Mouse (Mus musculus): ENCODE data around the gene Fbxl17. TPM values are rescaled to one million over a fixed set of nuclear protein-coding genes. Genes with fewer than 3 reads are reported as not detected.
A peak's percentile ranks its signal among the peaks of the same experiment; 100 is the strongest.

Gene Fbxl17
- polyA plus RNA-seq, 1 experiment from 2014 or later: 6.8 TPM

- DNase-seq (ENCODE audit: low spot score): no peak
- H3K9me3 ChIP-seq (ENCODE audit: control insufficient read depth, low read length): no peaks in the 10 kb centered on the region
- H3K4me3 ChIP-seq (ENCODE audit: low read depth, low read length): no peak overlapping the region
- no peaks in the 10 kb centered on the region for H3K36me3 ChIP-seq (ENCODE audit: control insufficient read depth, insufficient read depth, low read length)
- H3K27ac ChIP-seq (replicated peaks; ENCODE audit: low read depth, low read length): no peak overlapping the region
- no peaks in the 10 kb centered on the region for H3K27me3 ChIP-seq (ENCODE audit: control insufficient read depth, insufficient read depth, low read length)
- ATAC-seq (ENCODE audit: insufficient number of reproducible peaks, low FRiP score, low TSS enrichment, low read depth): no peak
- H3K4me1 ChIP-seq (ENCODE audit: control insufficient read depth, insufficient read depth, low read length): no peaks in the 10 kb centered on the region
- H3K4me2 ChIP-seq (ENCODE audit: low read depth, severe bottlenecking): no peak overlapping the region
- WGBS: 83% methylated on average over 7 of the region's 7 CpGs
- no peak overlapping the region for H3K9ac ChIP-seq (ENCODE audit: low read length)
These were observed 306.6 kb downstream of the Fbxl17 start for GRCm38 (mm10) chr17:63193196-63193595.

GRCm38 (mm10) chr17:63191345-63191744, 308.5 kb downstream of the Fbxl17 start:
- H3K4me1 ChIP-seq (ENCODE audit: control insufficient read depth, insufficient read depth, low read length): no peaks in the 10 kb centered on the region
- no peak overlapping the region for H3K4me2 ChIP-seq (ENCODE audit: low read depth, severe bottlenecking)
- H3K27me3 ChIP-seq (ENCODE audit: control insufficient read depth, insufficient read depth, low read length): no peaks in the 10 kb centered on the region
- DNase-seq (ENCODE audit: low spot score): no peak
- no peak overlapping the region for H3K9ac ChIP-seq (ENCODE audit: low read length)
- no peaks in the 10 kb centered on the region for H3K36me3 ChIP-seq (ENCODE audit: control insufficient read depth, insufficient read depth, low read length)
- H3K4me3 ChIP-seq (ENCODE audit: low read depth, low read length): no peak overlapping the region
- ATAC-seq (ENCODE audit: insufficient number of reproducible peaks, low FRiP score, low TSS enrichment, low read depth): no peak
- WGBS: 87% methylated on average over 8 of the region's 8 CpGs
- H3K9me3 ChIP-seq (ENCODE audit: control insufficient read depth, low read length): no peaks in the 10 kb centered on the region
- no peak overlapping the region for H3K27ac ChIP-seq (replicated peaks; ENCODE audit: low read depth, low read length)

- Histone ChIP-seq H3K4me2 (ENCODE audit: low read depth, severe bottlenecking) (no peak overlapping the region), H3K9me3 (ENCODE audit: control insufficient read depth, low read length) (no peaks in the 10 kb centered on the region), H3K36me3 (ENCODE audit: control insufficient read depth, insufficient read depth, low read length) (no peaks in the 10 kb centered on the region), H3K4me1 (ENCODE audit: control insufficient read depth, insufficient read depth, low read length) (no peaks in the 10 kb centered on the region), H3K27me3 (ENCODE audit: control insufficient read depth, insufficient read depth, low read length) (no peaks in the 10 kb centered on the region), H3K27ac (replicated peaks; ENCODE audit: low read depth, low read length) (no peak overlapping the region), H3K9ac (ENCODE audit: low read length) (no peak overlapping the region), H3K4me3 (ENCODE audit: low read depth, low read length) (no peak overlapping the region)
- ATAC-seq (ENCODE audit: insufficient number of reproducible peaks, low FRiP score, low TSS enrichment, low read depth): no peak
- DNase-seq (ENCODE audit: low spot score): no peak
- WGBS: 82% methylated on average over 8 of the region's 8 CpGs
These were observed 310.5 kb downstream of the Fbxl17 start for GRCm38 (mm10) chr17:63189274-63189673.

- 86% methylated on average over 9 of the region's 9 CpGs for WGBS
- Histone ChIP-seq H3K9me3 (ENCODE audit: control insufficient read depth, low read length) (no peaks in the 10 kb centered on the region), H3K27ac (replicated peaks; ENCODE audit: low read depth, low read length) (no peak overlapping the region), H3K36me3 (ENCODE audit: control insufficient read depth, insufficient read depth, low read length) (no peaks in the 10 kb centered on the region), H3K4me1 (ENCODE audit: control insufficient read depth, insufficient read depth, low read length) (no peaks in the 10 kb centered on the region), H3K9ac (ENCODE audit: low read length) (no peak overlapping the region), H3K27me3 (ENCODE audit: control insufficient read depth, insufficient read depth, low read length) (no peaks in the 10 kb centered on the region), H3K4me3 (ENCODE audit: low read depth, low read length) (no peak overlapping the region), H3K4me2 (ENCODE audit: low read depth, severe bottlenecking) (no peak overlapping the region)
- DNase-seq (ENCODE audit: low spot score) (peak; percentile 18), ATAC-seq (ENCODE audit: insufficient number of reproducible peaks, low FRiP score, low TSS enrichment, low read depth) (no peak)
These were observed 314.3 kb downstream of the Fbxl17 start for GRCm38 (mm10) chr17:63185531-63185930.

GRCm38 (mm10) chr17:63184844-63185504, 314.8 kb downstream of the Fbxl17 start:
- no peak for ATAC-seq (ENCODE audit: insufficient number of reproducible peaks, low FRiP score, low TSS enrichment, low read depth)
- H3K4me2 ChIP-seq (ENCODE audit: low read depth, severe bottlenecking): no peak overlapping the region
- 62% methylated on average over 10 of the region's 10 CpGs for WGBS

GRCm38 (mm10) chr17:63183431-63183830, 316.4 kb downstream of the Fbxl17 start:
- Histone ChIP-seq H3K36me3 (ENCODE audit: control insufficient read depth, insufficient read depth, low read length) (no peaks in the 10 kb centered on the region), H3K9me3 (ENCODE audit: control insufficient read depth, low read length) (no peaks in the 10 kb centered on the region), H3K27ac (replicated peaks; ENCODE audit: low read depth, low read length) (no peak overlapping the region), H3K4me3 (ENCODE audit: low read depth, low read length) (no peak overlapping the region), H3K27me3 (ENCODE audit: control insufficient read depth, insufficient read depth, low read length) (no peaks in the 10 kb centered on the region), H3K4me2 (ENCODE audit: low read depth, severe bottlenecking) (no peak overlapping the region), H3K4me1 (ENCODE audit: control insufficient read depth, insufficient read depth, low read length) (no peaks in the 10 kb centered on the region), H3K9ac (ENCODE audit: low read length) (no peak overlapping the region)
- WGBS: 76% methylated on average over 3 of the region's 3 CpGs
- ATAC-seq (ENCODE audit: insufficient number of reproducible peaks, low FRiP score, low TSS enrichment, low read depth) (no peak), DNase-seq (ENCODE audit: low spot score) (peak; percentile 11)

More at GRCm38 (mm10) chr17:63184844-63185504, 314.8 kb downstream of the Fbxl17 start:
- Histone ChIP-seq H3K9ac (ENCODE audit: low read length) (no peak overlapping the region), H3K4me1 (ENCODE audit: control insufficient read depth, insufficient read depth, low read length) (no peaks in the 10 kb centered on the region), H3K36me3 (ENCODE audit: control insufficient read depth, insufficient read depth, low read length) (no peaks in the 10 kb centered on the region), H3K27me3 (ENCODE audit: control insufficient read depth, insufficient read depth, low read length) (no peaks in the 10 kb centered on the region), H3K27ac (replicated peaks; ENCODE audit: low read depth, low read length) (no peak overlapping the region), H3K4me3 (ENCODE audit: low read depth, low read length) (no peak overlapping the region), H3K9me3 (ENCODE audit: control insufficient read depth, low read length) (no peaks in the 10 kb centered on the region)
- DNase-seq (ENCODE audit: low spot score): peak; percentile 12

- H3K4me2 ChIP-seq (ENCODE audit: low read depth, severe bottlenecking): no peak overlapping the region
- 88% methylated on average over 5 of the region's 5 CpGs for WGBS
- no peak overlapping the region for H3K27ac ChIP-seq (replicated peaks; ENCODE audit: low read depth, low read length)
- ATAC-seq (ENCODE audit: insufficient number of reproducible peaks, low FRiP score, low TSS enrichment, low read depth) (no peak), DNase-seq (ENCODE audit: low spot score) (peak; percentile 5)
- H3K27me3 ChIP-seq (ENCODE audit: control insufficient read depth, insufficient read depth, low read length): no peaks in the 10 kb centered on the region
- H3K9me3 ChIP-seq (ENCODE audit: control insufficient read depth, low read length): no peaks in the 10 kb centered on the region
- no peaks in the 10 kb centered on the region for H3K36me3 ChIP-seq (ENCODE audit: control insufficient read depth, insufficient read depth, low read length)
- no peaks in the 10 kb centered on the region for H3K4me1 ChIP-seq (ENCODE audit: control insufficient read depth, insufficient read depth, low read length)
- H3K9ac ChIP-seq (ENCODE audit: low read length): no peak overlapping the region
- H3K4me3 ChIP-seq (ENCODE audit: low read depth, low read length): no peak overlapping the region
These were observed 318.2 kb downstream of the Fbxl17 start for GRCm38 (mm10) chr17:63181661-63182060.

GRCm38 (mm10) chr17:63180042-63180441, 319.8 kb downstream of the Fbxl17 start:
- ATAC-seq (ENCODE audit: insufficient number of reproducible peaks, low FRiP score, low TSS enrichment, low read depth): no peak
- Histone ChIP-seq H3K27me3 (ENCODE audit: control insufficient read depth, insufficient read depth, low read length) (no peaks in the 10 kb centered on the region), H3K27ac (replicated peaks; ENCODE audit: low read depth, low read length) (no peak overlapping the region), H3K9ac (ENCODE audit: low read length) (no peak overlapping the region), H3K4me3 (ENCODE audit: low read depth, low read length) (no peak overlapping the region), H3K36me3 (ENCODE audit: control insufficient read depth, insufficient read depth, low read length) (no peaks in the 10 kb centered on the region), H3K4me1 (ENCODE audit: control insufficient read depth, insufficient read depth, low read length) (no peaks in the 10 kb centered on the region), H3K4me2 (ENCODE audit: low read depth, severe bottlenecking) (no peak overlapping the region), H3K9me3 (ENCODE audit: control insufficient read depth, low read length) (no peaks in the 10 kb centered on the region)
- 87% methylated on average over 3 of the region's 3 CpGs for WGBS
- peak; percentile 2 for DNase-seq (ENCODE audit: low spot score)

GRCm38 (mm10) chr17:63178331-63178730, 321.5 kb downstream of the Fbxl17 start:
- Histone ChIP-seq H3K9me3 (ENCODE audit: control insufficient read depth, low read length) (no peaks in the 10 kb centered on the region), H3K27me3 (ENCODE audit: control insufficient read depth, insufficient read depth, low read length) (no peaks in the 10 kb centered on the region), H3K9ac (ENCODE audit: low read length) (no peak overlapping the region), H3K4me1 (ENCODE audit: control insufficient read depth, insufficient read depth, low read length) (no peaks in the 10 kb centered on the region), H3K27ac (replicated peaks; ENCODE audit: low read depth, low read length) (no peak overlapping the region), H3K36me3 (ENCODE audit: control insufficient read depth, insufficient read depth, low read length) (no peaks in the 10 kb centered on the region), H3K4me2 (ENCODE audit: low read depth, severe bottlenecking) (no peak overlapping the region), H3K4me3 (ENCODE audit: low read depth, low read length) (no peak overlapping the region)
- WGBS: 77% methylated on average over 2 of the region's 2 CpGs
- peak; percentile 7 for DNase-seq (ENCODE audit: low spot score)
- ATAC-seq (ENCODE audit: insufficient number of reproducible peaks, low FRiP score, low TSS enrichment, low read depth): no peak

Measured in limb, embryonic 11.5 days (tissue).